Mouse (Mus musculus): ENCODE measurements at regions not wholly inside any gene's neighbourhood (a gene's known extent, or its start where the extent isn't known, plus 50 kb on each side); places are given as distances from the start of the nearest gene placed in this dataset.

GRCm38 (mm10) chr4:95191654-95192406 is 139.8 kb upstream of the Jun start:
- no peak for TF ChIP-seq MYOG (IDR thresholded peaks at IDR 0.05; ENCODE audit: control insufficient read depth, extremely low read depth, insufficient read length)
- no peak for TF ChIP-seq CTCF (IDR thresholded peaks at IDR 0.05; ENCODE audit: control insufficient read depth, insufficient read depth, insufficient read length)
- TF ChIP-seq USF1 (IDR thresholded peaks at IDR 0.05; ENCODE audit: low read depth): no peak
